Mouse (Mus musculus): ENCODE results near the gene Litaf. TPM values are rescaled to one million over a fixed set of nuclear protein-coding genes. Genes with fewer than 3 reads are reported as not detected.

Litaf gene
- polyA plus RNA-seq, 1 experiment from 2014 or later: 99.1 TPM

DNA sequence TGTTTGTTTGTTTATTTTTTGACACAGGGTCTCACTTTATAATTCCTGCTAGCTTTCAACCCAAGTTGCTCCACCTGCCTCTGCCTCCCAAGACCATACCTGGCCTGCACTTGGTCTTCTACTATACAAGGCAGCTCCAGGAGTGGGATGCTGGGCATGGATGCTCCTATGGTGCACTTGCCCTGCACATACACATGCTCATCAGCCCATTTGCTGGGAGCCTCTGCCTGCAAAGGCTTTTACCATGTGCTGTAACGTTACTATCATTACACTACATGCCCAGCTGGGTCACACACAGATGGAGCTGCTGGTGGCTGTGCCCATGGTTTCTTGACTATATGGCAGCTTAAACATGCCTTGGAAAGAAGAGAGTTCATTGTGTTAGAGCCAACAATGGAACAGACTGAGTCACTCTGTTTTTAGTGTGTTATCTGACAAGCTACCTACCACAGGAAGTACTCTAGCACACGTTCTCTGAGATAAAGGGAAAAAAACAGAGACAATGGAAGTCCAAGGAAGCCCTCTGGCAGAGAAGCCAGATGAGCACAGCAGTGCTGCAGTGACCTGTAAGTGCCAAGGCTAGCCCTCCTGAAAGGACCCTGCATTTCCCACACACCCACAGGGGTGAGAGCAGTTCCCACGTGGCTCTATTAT, 12.4 kb upstream of the Litaf start:
- no peak overlapping the region for H3K27ac ChIP-seq
- H3K4me2 ChIP-seq (replicated peaks): no peak overlapping the region
- no peak overlapping the region for H3K9ac ChIP-seq
- H3K4me3 ChIP-seq (replicated peaks): no peak overlapping the region
- no peaks in the 10 kb centered on the region for H3K27me3 ChIP-seq (replicated peaks)
- 66% methylated on average over 3 of the region's 3 CpGs for WGBS
- H3K9me3 ChIP-seq: no peaks in the 10 kb centered on the region
- no peak for ATAC-seq
- H3K4me1 ChIP-seq (replicated peaks): no peaks in the 10 kb centered on the region
- peaks cover 48% of the 10 kb centered on the region for H3K36me3 ChIP-seq

- no peak for ATAC-seq
- Histone ChIP-seq H3K4me1 (replicated peaks) (no peaks in the 10 kb centered on the region), H3K4me3 (replicated peaks) (no peak overlapping the region), H3K27me3 (replicated peaks) (no peaks in the 10 kb centered on the region), H3K9ac (no peak overlapping the region), H3K27ac (no peak overlapping the region), H3K9me3 (no peaks in the 10 kb centered on the region), H3K4me2 (replicated peaks) (no peak overlapping the region), H3K36me3 (peaks cover 45% of the 10 kb centered on the region)
- WGBS: 91% methylated on average over 9 of the region's 9 CpGs
Measured at GRCm38 (mm10) chr16:11077601-11078201, 11.7 kb upstream of the Litaf start.

GRCm38 (mm10) chr16:11073060-11073459, 7.1 kb upstream of the Litaf start:
- Histone ChIP-seq H3K9ac (no peak overlapping the region), H3K4me3 (replicated peaks) (no peak overlapping the region), H3K36me3 (peaks cover 24% of the 10 kb centered on the region), H3K9me3 (no peaks in the 10 kb centered on the region), H3K27ac (no peak overlapping the region), H3K27me3 (replicated peaks) (no peaks in the 10 kb centered on the region), H3K4me1 (replicated peaks) (peaks cover 21% of the 10 kb centered on the region), H3K4me2 (replicated peaks) (no peak overlapping the region)
- ATAC-seq: no peak
- WGBS: 79% methylated on average over 6 of the region's 6 CpGs

DNA sequence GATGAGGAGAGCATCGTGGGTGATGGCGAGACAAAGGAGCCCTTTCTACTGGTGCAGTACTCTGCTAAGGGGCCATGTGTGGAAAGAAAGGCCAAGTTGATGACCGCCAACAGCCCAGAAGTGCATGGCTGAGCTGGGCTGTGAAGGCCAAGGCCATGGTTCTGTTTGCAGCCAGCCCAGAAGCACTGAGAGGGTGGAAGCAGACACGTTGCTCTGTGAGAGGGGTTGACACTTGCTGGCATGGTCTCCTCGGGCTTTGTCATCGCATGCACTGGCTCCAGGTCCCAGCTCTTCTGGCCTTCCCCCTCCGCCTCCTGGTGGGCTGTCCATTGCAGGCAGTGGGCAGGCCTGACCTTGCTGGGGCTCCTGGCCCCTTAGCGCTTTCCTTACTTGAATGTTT, 6.5 kb upstream of the Litaf start:
- ATAC-seq: no peak
- Histone ChIP-seq H3K9me3 (no peaks in the 10 kb centered on the region), H3K36me3 (peaks cover 21% of the 10 kb centered on the region), H3K4me3 (replicated peaks) (no peak overlapping the region), H3K4me2 (replicated peaks) (no peak overlapping the region), H3K4me1 (replicated peaks) (peaks cover 27% of the 10 kb centered on the region), H3K27me3 (replicated peaks) (no peaks in the 10 kb centered on the region), H3K9ac (no peak overlapping the region), H3K27ac (no peak overlapping the region)
- 78% methylated on average over 8 of the region's 8 CpGs for WGBS

- H3K36me3 ChIP-seq: peaks cover 21% of the 10 kb centered on the region
- WGBS: 92% methylated on average over 4 of the region's 4 CpGs
- no peak overlapping the region for H3K4me2 ChIP-seq (replicated peaks)
- H3K9ac ChIP-seq: no peak overlapping the region
- no peak overlapping the region for H3K27ac ChIP-seq
- peaks cover 31% of the 10 kb centered on the region for H3K4me1 ChIP-seq (replicated peaks)
- H3K27me3 ChIP-seq (replicated peaks): no peaks in the 10 kb centered on the region
- no peaks in the 10 kb centered on the region for H3K9me3 ChIP-seq
- ATAC-seq: no peak
- H3K4me3 ChIP-seq (replicated peaks): no peak overlapping the region
Measured at GRCm38 (mm10) chr16:11071887-11072286, 5.9 kb upstream of the Litaf start.

DNA sequence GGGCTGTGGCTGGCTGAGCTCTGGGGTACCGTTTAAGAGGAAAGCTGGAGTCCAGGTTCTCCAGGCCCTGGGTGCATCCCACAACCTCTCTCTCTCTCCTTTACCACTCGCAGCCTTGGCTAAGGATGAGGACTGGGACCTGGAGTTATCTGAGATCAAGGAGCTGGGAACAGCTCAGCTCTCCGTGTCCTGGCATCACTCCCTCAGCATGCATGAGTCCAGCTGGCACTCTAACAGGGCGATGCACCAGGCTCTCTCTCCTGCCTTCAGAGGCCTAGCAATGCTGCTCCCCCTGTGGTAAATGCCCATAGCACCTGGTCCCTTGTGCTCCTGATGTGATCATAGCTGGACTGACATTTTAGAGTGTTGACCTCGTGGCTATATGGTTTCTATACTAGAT, 5.2 kb upstream of the Litaf start:
- H3K27ac ChIP-seq: no peak overlapping the region
- H3K9ac ChIP-seq: no peak overlapping the region
- peaks cover 31% of the 10 kb centered on the region for H3K4me1 ChIP-seq (replicated peaks)
- no peak for ATAC-seq
- no peaks in the 10 kb centered on the region for H3K27me3 ChIP-seq (replicated peaks)
- no peak overlapping the region for H3K4me3 ChIP-seq (replicated peaks)
- no peak overlapping the region for H3K4me2 ChIP-seq (replicated peaks)
- 83% methylated on average over 5 of the region's 5 CpGs for WGBS
- H3K36me3 ChIP-seq: peaks cover 21% of the 10 kb centered on the region
- no peaks in the 10 kb centered on the region for H3K9me3 ChIP-seq

GRCm38 (mm10) chr16:11069710-11070420, 3.9 kb upstream of the Litaf start:
- no peaks in the 10 kb centered on the region for H3K27me3 ChIP-seq (replicated peaks)
- 36% methylated on average over 7 of the region's 7 CpGs for WGBS
- H3K36me3 ChIP-seq: peaks cover 14% of the 10 kb centered on the region
- H3K9me3 ChIP-seq: no peaks in the 10 kb centered on the region
- H3K9ac ChIP-seq: no peak overlapping the region
- no peak for ATAC-seq
- H3K27ac ChIP-seq: peak overlapping the region; percentile 20; the same call in 1 of the 2 replicates
- H3K4me1 ChIP-seq (replicated peaks): peaks cover 41% of the 10 kb centered on the region
- no peak overlapping the region for H3K4me3 ChIP-seq (replicated peaks)
- H3K4me2 ChIP-seq (replicated peaks): 0 out of 2 replicates have a peak overlapping the region, but pooled peaks have one; percentile 12

DNA sequence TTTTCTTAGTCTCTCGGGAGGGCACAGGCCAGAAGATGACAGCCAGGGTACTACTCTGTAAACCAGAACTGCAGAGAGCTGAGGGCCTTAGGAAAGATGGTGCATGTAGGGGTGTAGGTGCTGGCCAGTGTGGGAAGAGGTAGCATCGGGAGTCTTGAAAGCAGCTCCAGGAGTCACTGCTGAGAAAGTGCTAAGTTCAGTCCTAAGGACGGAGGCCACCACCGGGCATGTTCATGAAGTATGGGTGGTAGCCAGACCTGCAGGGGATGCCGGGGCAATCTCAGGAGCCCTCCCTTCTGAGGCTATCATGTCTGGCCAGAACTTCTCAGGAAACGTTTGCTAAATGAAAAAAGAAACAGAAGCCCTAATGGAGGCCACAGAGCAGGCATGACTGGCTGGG, 3.3 kb upstream of the Litaf start:
- Histone ChIP-seq H3K4me1 (replicated peaks) (peaks cover 41% of the 10 kb centered on the region), H3K9me3 (no peaks in the 10 kb centered on the region), H3K27me3 (replicated peaks) (no peaks in the 10 kb centered on the region), H3K4me3 (replicated peaks) (no peak overlapping the region), H3K27ac (no peak overlapping the region), H3K4me2 (replicated peaks) (peak overlapping the region; percentile 65; the same call in 1 of the 2 replicates), H3K9ac (no peak overlapping the region), H3K36me3 (peaks cover 11% of the 10 kb centered on the region)
- no peak for ATAC-seq
- WGBS: 61% methylated on average over 6 of the region's 6 CpGs

- WGBS: 84% methylated on average over 3 of the region's 3 CpGs
- no peak for ATAC-seq
- no peak overlapping the region for H3K27ac ChIP-seq
- H3K9me3 ChIP-seq: no peaks in the 10 kb centered on the region
- peaks cover 7% of the 10 kb centered on the region; the same call in 1 of the 2 replicates for H3K36me3 ChIP-seq
- no peak overlapping the region for H3K4me3 ChIP-seq (replicated peaks)
- peak overlapping the region; percentile 65 for H3K4me2 ChIP-seq (replicated peaks)
- no peaks in the 10 kb centered on the region for H3K27me3 ChIP-seq (replicated peaks)
- no peak overlapping the region for H3K9ac ChIP-seq
- H3K4me1 ChIP-seq (replicated peaks): peaks cover 44% of the 10 kb centered on the region
Measured at GRCm38 (mm10) chr16:11068666-11069065, 2.7 kb upstream of the Litaf start.

DNA sequence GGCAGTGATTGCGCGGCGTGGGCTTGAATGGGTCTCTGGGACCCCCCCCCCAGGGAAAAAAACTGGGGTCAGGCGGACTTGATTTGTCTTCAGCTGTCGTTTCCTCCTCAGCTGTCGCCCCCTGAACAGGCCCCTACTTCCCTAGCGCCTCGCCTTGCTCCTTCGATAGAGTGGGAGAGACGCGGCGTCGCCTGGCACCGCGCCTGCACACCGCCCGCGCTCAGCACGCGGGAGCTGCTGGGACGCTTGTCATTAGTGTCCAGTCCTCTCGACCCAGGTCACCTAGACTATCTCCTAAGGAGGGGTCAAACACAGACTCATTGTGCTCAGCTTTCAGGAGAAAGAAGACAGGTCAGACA, 855 bp upstream of the Litaf start:
- no peaks in the 10 kb centered on the region for H3K27me3 ChIP-seq (replicated peaks)
- H3K27ac ChIP-seq: peak overlapping the region; percentile 89
- peak overlapping the region; percentile 86 for H3K4me3 ChIP-seq (replicated peaks)
- no peaks in the 10 kb centered on the region for H3K36me3 ChIP-seq
- WGBS: 1% methylated on average over 22 of the region's 22 CpGs
- ATAC-seq: peak; percentile 21
- peak overlapping the region; percentile 89 for H3K9ac ChIP-seq
- H3K4me1 ChIP-seq (replicated peaks): peaks cover 53% of the 10 kb centered on the region
- no peaks in the 10 kb centered on the region for H3K9me3 ChIP-seq
- peak overlapping the region; percentile 65 for H3K4me2 ChIP-seq (replicated peaks)

GRCm38 (mm10) chr16:11065431-11065830, 526 bp downstream of the Litaf start:
- Histone ChIP-seq H3K4me2 (replicated peaks) (peak overlapping the region; percentile 65), H3K9me3 (no peaks in the 10 kb centered on the region), H3K4me3 (replicated peaks) (peak overlapping the region; percentile 86), H3K27ac (peak overlapping the region; percentile 89; the same call in 1 of the 2 replicates), H3K36me3 (no peaks in the 10 kb centered on the region), H3K27me3 (replicated peaks) (no peaks in the 10 kb centered on the region), H3K4me1 (replicated peaks) (peaks cover 53% of the 10 kb centered on the region), H3K9ac (peak overlapping the region; percentile 26; the same call in 1 of the 2 replicates)
- ATAC-seq: no peak
- 66% methylated on average over 5 of the region's 5 CpGs for WGBS

DNA sequence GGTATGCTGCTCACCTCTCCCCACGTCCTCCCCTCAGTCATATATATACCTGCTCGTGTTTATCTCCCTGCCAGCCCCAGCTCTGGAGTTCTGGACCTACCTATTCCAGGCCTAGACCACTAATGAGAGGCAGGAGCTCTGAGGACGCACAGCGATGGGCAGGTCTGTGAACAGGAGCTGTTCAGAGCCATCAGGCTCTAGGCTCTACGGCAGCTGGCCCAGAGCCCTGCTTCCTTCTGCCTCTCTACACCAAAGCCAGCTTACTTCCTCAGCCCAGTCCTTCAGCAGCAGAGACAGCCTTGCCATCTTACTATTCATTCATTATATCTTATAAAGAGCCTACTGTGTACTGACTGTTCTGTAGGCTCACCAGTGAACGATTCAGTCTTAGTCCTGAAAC, 1.2 kb downstream of the Litaf start:
- Histone ChIP-seq H3K9me3 (no peaks in the 10 kb centered on the region), H3K4me1 (replicated peaks) (peaks cover 46% of the 10 kb centered on the region), H3K36me3 (no peaks in the 10 kb centered on the region), H3K9ac (no peak overlapping the region), H3K27me3 (replicated peaks) (no peaks in the 10 kb centered on the region), H3K4me2 (replicated peaks) (no peak overlapping the region), H3K4me3 (replicated peaks) (no peak overlapping the region), H3K27ac (no peak overlapping the region)
- ATAC-seq: no peak
- WGBS: 89% methylated on average over 6 of the region's 6 CpGs

Data from intestine, embryonic 15.5 days (tissue).